Mouse (Mus musculus): ENCODE results near the gene Gm14226. TPM values are rescaled to one million over a fixed set of nuclear protein-coding genes. Genes with fewer than 3 reads are reported as not detected.
A peak's percentile ranks its signal among the peaks of the same experiment; 100 is the strongest.
"Not testable (repeated sequence)": the region's sequence is repeated elsewhere in the genome, so short reads cannot be mapped to it uniquely, and the experiment has no call there.

The Gm14226 gene
- 0.94 and 0.95 TPM in 2 replicates for polyA plus RNA-seq (2016; fragmentation: Nextera tagmentation; extraction: Ambion mirVana)

DNA sequence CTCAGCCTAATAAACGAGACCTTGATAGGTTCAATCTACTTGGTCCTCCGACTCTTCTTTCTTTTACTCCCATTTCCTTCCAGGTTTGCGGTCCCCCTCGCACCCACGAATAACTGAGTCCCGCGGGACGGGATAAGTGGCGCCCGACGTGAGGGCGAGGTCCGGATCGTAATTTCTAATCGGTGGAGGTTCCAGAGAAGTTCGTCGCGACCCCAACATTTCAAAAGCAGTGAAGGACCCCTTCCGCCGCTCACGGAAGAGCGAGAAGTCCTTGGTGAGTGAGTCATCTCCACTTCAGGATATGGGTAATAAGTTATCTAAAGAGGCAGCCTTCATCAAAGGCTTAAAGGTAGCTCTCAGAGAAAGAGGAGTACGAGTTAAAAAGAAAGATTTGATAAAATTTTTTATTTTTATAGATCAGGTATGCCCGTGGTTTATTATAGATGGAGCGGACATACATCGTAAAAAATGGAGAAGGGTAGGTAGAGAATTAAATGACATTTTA lies at the start of gene Gm14226:
TSS of gene Gm14226 (plus strand) at position 16 of the 505 bp plus-strand sequence.
- H3K9me3 ChIP-seq (replicated peaks); H3K36me3 ChIP-seq; H3K4me1 ChIP-seq (replicated peaks); ATAC-seq (ENCODE audit: insufficient number of reproducible peaks, low FRiP score): not testable (repeated sequence)
- Histone ChIP-seq H3K9ac (peak within 1 kb of the TSS; percentile 65), H3K27ac (ENCODE audit: poor library complexity, severe bottlenecking) (peak within 1 kb of the TSS; percentile 39), H3K4me3 (peak within 1 kb of the TSS; percentile 54), H3K27me3 (replicated peaks) (peaks cover 22% of the 10 kb centered on the region), H3K4me2 (peak within 1 kb of the TSS; percentile 96)
- WGBS: under 1% methylated on average over 24 of the region's 26 CpGs

DNA sequence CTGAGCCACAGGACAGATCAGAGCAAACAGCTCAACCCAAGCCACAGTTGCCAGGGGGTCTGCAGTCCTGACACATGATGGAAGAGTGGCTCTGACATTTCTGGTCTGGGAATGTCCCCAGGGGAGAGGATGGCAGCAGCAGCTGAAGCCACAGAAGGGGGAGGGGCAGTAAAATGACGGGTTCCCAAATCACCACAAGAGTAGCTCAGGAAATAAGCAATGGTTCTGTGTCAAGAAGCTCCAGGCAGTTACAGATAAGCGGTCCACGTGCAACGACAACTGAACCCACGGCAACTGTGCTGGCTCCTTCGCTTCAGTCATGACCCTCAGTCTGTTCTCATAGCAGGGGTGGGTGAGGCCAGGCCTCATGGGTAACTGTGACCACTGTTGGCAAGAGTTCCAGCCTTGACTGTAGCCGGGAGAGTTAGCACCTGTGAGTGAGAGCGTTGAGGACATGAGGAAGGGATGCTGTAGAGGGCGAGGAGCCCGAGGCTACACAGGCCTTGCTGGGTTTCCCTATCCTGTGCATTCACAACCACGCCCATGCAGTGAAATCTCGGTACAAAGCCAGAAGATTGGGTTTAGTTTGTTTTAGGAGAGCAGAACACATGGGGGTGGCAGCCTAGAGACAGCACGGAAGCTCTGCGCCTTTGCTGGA lies 48.2 kb upstream of the Gm14226 start:
- not testable (repeated sequence) for H3K9ac ChIP-seq; H3K36me3 ChIP-seq; ATAC-seq (ENCODE audit: insufficient number of reproducible peaks, low FRiP score); H3K27ac ChIP-seq (ENCODE audit: poor library complexity, severe bottlenecking); H3K4me2 ChIP-seq; H3K27me3 ChIP-seq (replicated peaks); H3K9me3 ChIP-seq (replicated peaks); H3K4me3 ChIP-seq
- 58% methylated on average over 14 of the region's 14 CpGs for WGBS
- peaks cover 26% of the 10 kb centered on the region for H3K4me1 ChIP-seq (replicated peaks)

DNA sequence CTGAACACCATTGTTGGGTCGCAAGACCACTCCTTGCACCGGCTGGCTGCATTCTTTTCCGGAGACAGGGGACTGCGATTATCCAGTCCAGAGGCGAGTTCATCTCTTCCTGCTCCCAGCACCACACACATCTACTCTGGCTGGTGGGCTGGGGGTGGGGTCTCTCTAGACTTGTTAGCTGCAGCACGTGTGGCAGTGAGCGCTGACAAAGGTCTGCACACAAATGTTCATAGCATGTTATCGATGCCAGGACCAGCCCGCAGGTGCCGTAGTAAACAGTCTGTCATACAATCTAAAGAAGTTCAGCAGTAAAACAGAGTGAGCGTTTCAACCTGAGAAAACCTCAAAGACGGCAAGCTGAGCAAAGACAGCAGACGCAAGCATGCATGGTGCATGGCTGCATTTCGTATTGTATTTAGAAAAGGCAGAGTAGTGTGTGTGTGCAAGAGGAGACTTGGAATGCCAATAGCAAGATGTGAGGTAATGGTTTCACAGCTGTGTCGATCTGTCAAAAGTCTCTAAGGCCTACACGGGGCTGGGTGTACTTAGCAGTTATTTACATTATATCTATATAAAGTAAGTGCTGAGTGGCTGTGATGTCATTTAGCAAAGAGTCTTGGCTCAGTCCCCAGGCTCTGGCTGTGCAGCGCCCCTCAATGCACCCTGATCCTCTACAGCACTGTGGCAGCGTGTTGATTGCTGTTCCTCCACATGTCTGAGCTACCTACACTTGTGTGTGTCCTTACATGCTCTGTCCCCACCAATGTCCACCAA lies 46.0 kb upstream of the Gm14226 start:
- 0 out of 2 replicates have a peak overlapping the region, but pooled peaks have one; percentile 11 for H3K27ac ChIP-seq (ENCODE audit: poor library complexity, severe bottlenecking)
- H3K9ac ChIP-seq: no peak overlapping the region

DNA sequence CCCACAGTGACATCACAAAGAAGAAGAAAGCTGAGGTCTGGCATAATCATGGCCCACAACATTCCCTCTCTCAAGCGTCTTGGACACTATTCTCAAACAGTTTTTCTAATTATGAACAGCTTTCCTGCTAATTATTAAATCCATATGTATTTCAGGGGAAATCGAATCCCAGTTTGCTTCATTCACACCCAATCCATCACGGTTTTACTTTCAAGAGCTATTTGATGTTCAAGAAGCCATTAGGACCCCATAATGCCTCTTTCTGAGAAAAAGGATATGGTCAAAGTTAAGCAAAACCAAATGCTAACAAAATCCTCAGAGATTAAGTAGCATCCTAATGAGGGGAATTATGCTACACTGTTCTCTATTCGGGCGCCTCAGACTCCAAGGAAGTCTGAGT lies 45.1 kb upstream of the Gm14226 start:
- Histone ChIP-seq H3K9me3 (replicated peaks) (no peaks in the 10 kb centered on the region), H3K27me3 (replicated peaks) (peaks cover 8% of the 10 kb centered on the region; the same call in 1 of the 2 replicates), H3K4me2 (no peak overlapping the region), H3K27ac (ENCODE audit: poor library complexity, severe bottlenecking) (no peak overlapping the region), H3K4me1 (replicated peaks) (peaks cover 26% of the 10 kb centered on the region), H3K36me3 (no peaks in the 10 kb centered on the region), H3K9ac (no peak overlapping the region), H3K4me3 (no peak overlapping the region)
- ATAC-seq (ENCODE audit: insufficient number of reproducible peaks, low FRiP score): no peak
- WGBS: 80% methylated on average over 5 of the region's 5 CpGs

More for the DNA sequence above, 46.0 kb upstream of the Gm14226 start:
- no peaks in the 10 kb centered on the region for H3K36me3 ChIP-seq
- peaks cover 8% of the 10 kb centered on the region; the same call in 1 of the 2 replicates for H3K27me3 ChIP-seq (replicated peaks)
- ATAC-seq (ENCODE audit: insufficient number of reproducible peaks, low FRiP score): peak; percentile 53
- peaks cover 26% of the 10 kb centered on the region for H3K4me1 ChIP-seq (replicated peaks)
- H3K4me3 ChIP-seq: no peak overlapping the region
- 41% methylated on average over 18 of the region's 18 CpGs for WGBS
- H3K4me2 ChIP-seq: peak overlapping the region; percentile 45
- no peaks in the 10 kb centered on the region for H3K9me3 ChIP-seq (replicated peaks)

DNA sequence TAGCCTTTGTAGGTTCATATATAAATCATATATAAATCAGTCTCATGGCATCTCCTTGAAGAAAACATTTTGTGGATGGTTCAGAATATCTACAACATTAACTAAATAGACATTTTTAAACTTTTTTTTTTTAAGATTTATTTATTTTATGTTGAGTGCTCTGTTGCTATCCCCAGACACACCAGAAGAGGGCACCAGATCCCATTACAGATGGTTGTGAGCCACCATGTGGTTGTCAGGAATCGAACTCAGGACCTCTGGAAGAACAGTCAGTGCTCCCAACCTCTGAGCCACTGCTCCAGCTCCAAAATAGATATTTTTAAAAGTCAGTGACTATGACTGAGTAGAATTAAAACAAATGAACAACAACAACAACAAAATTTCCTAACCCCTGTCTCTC lies 31.5 kb upstream of the Gm14226 start:
- no peaks in the 10 kb centered on the region for H3K4me1 ChIP-seq (replicated peaks)
- no peaks in the 10 kb centered on the region for H3K9me3 ChIP-seq (replicated peaks)
- H3K4me3 ChIP-seq: no peak overlapping the region
- H3K27me3 ChIP-seq (replicated peaks): no peaks in the 10 kb centered on the region
- H3K9ac ChIP-seq: no peak overlapping the region
- H3K4me2 ChIP-seq: no peak overlapping the region
- no peak overlapping the region for H3K27ac ChIP-seq (ENCODE audit: poor library complexity, severe bottlenecking)
- WGBS: 61% methylated on average over 1 of the region's 1 CpGs
- ATAC-seq (ENCODE audit: insufficient number of reproducible peaks, low FRiP score): no peak
- H3K36me3 ChIP-seq: no peaks in the 10 kb centered on the region

DNA sequence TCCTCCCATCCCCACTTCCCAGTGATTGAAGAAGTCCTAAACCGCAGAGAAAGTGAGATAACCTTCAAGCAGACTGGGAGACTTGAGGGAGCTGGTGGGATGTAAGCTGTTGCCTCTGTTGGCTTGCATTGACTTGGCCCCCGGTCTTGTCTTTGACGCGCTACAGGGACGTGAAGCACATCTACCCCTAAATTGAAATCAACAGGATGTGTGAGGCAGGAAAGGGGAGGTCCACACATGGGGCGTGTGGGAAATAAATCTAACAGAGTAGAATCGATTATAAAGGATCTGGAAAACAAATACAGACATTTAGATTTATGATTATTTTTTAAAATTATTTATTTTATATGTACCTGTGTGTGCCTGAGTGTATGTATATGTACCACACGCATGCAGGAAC lies 26.7 kb upstream of the Gm14226 start:
- no peak overlapping the region for H3K4me3 ChIP-seq
- H3K36me3 ChIP-seq: no peaks in the 10 kb centered on the region
- ATAC-seq (ENCODE audit: insufficient number of reproducible peaks, low FRiP score): no peak
- H3K9me3 ChIP-seq (replicated peaks): no peaks in the 10 kb centered on the region
- H3K27me3 ChIP-seq (replicated peaks): no peaks in the 10 kb centered on the region
- H3K27ac ChIP-seq (ENCODE audit: poor library complexity, severe bottlenecking): no peak overlapping the region
- no peaks in the 10 kb centered on the region for H3K4me1 ChIP-seq (replicated peaks)
- 61% methylated on average over 8 of the region's 8 CpGs for WGBS
- no peak overlapping the region for H3K4me2 ChIP-seq
- no peak overlapping the region for H3K9ac ChIP-seq

DNA sequence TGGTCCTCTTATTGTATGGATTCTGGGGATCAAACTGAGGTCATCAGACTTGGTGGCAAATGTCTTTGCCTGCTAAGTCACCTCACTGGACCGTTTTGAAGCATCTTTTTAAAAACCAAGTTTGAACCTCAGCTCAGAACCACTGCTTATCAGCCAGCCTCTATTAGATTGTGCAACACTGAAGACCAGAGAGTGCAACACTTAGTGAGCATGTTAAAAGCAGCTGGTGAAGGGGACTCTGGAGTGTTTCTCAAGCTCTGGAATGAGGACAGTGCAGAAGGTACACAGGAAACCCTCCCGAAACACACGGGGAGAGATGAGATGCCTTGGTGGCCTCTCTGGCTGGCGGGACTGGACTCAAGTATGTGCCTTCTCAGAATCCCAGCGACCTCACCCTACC lies 26.0 kb upstream of the Gm14226 start:
- Histone ChIP-seq H3K4me3 (no peak overlapping the region), H3K27me3 (replicated peaks) (no peaks in the 10 kb centered on the region), H3K4me1 (replicated peaks) (no peaks in the 10 kb centered on the region), H3K4me2 (no peak overlapping the region), H3K9ac (no peak overlapping the region), H3K27ac (ENCODE audit: poor library complexity, severe bottlenecking) (no peak overlapping the region), H3K36me3 (no peaks in the 10 kb centered on the region), H3K9me3 (replicated peaks) (no peaks in the 10 kb centered on the region)
- WGBS: 68% methylated on average over 5 of the region's 5 CpGs
- ATAC-seq (ENCODE audit: insufficient number of reproducible peaks, low FRiP score): no peak

DNA sequence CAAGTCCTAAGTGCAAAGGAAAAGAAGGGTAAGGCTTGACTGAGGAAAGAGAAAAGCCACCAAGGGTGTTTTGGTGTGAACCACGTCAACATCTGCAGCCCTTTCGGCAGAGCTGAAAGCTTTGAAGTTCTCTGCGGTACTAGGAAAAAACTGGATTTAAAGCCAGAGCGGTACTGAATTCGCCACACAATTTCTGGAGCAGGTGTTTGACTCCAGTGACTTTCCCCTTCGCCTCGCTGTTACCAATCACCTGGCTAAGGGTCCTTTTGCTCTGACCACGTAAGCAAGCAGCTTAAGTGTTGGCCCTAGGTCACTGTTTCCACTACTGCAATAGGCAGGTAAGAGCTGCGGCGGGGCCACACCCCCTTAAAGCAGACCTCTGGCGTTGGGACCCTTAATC lies 12.6 kb upstream of the Gm14226 start:
- no peak for ATAC-seq (ENCODE audit: insufficient number of reproducible peaks, low FRiP score)
- WGBS: 88% methylated on average over 11 of the region's 11 CpGs
- no peaks in the 10 kb centered on the region for H3K27me3 ChIP-seq (replicated peaks)
- H3K27ac ChIP-seq (ENCODE audit: poor library complexity, severe bottlenecking): no peak overlapping the region
- H3K9me3 ChIP-seq (replicated peaks): peaks cover 4% of the 10 kb centered on the region
- no peak overlapping the region for H3K4me2 ChIP-seq
- H3K36me3 ChIP-seq: no peaks in the 10 kb centered on the region
- no peak overlapping the region for H3K4me3 ChIP-seq
- H3K9ac ChIP-seq: no peak overlapping the region
- H3K4me1 ChIP-seq (replicated peaks): no peaks in the 10 kb centered on the region

DNA sequence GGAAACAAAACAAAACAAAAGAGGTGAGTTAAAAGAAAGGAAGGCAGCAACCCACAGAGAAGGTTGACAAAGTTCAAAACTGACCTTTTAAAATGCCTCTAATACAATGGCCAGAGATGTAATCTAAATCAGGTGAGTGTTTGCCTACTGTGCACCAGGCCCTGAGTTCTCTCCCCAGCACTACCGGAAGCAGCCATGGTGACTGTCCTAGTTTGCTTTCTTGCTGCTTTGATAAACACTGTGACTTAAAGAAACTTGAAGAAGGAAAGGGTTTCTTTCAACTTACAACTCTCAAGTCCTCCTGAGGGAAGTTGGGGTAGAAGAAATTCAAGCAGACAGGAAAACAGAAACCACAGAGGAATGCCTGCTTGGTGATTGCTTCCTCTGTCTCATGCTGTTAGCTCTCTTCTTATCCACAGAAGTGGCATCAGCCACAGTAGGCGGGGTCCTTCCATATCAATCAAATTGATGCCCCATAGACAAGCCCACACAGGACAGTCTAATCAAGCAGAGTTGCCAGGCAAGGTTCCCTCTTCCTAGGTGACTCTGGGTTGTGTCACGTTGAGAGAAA lies 6.9 kb upstream of the Gm14226 start:
- Histone ChIP-seq H3K36me3 (no peaks in the 10 kb centered on the region), H3K4me3 (no peak overlapping the region), H3K4me1 (replicated peaks) (no peaks in the 10 kb centered on the region), H3K4me2 (no peak overlapping the region), H3K27ac (ENCODE audit: poor library complexity, severe bottlenecking) (no peak overlapping the region), H3K9ac (no peak overlapping the region), H3K27me3 (replicated peaks) (peaks cover 6% of the 10 kb centered on the region; the same call in 1 of the 2 replicates), H3K9me3 (replicated peaks) (peaks cover under 1% of the 10 kb centered on the region)
- no peak for ATAC-seq (ENCODE audit: insufficient number of reproducible peaks, low FRiP score)
- 36% methylated on average over 3 of the region's 3 CpGs for WGBS

DNA sequence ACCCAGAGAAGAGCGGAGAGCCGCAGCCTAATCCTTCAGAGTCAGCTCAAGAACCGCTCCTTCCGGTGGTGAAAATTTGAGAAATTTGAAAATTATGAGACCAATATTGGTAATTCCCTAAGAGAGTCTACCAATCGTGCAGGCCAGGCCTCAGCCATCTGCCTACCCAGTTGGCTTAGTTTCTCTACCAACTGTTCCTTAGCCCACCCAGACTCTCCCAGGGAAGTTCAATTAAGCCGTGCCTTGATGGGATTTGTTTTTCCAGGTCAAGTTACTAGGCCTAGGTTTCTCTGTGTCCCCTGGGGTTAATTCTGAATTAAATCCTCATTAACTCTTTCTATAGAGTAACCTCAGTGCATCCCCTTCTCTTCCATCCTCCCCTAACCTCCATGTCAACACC lies 5.1 kb upstream of the Gm14226 start:
- H3K4me3 ChIP-seq: no peak overlapping the region
- peaks cover 6% of the 10 kb centered on the region; the same call in 1 of the 2 replicates for H3K27me3 ChIP-seq (replicated peaks)
- no peak overlapping the region for H3K9ac ChIP-seq
- H3K9me3 ChIP-seq (replicated peaks): no peaks in the 10 kb centered on the region
- 78% methylated on average over 6 of the region's 6 CpGs for WGBS
- no peak overlapping the region for H3K4me2 ChIP-seq
- H3K4me1 ChIP-seq (replicated peaks): no peaks in the 10 kb centered on the region
- ATAC-seq (ENCODE audit: insufficient number of reproducible peaks, low FRiP score): no peak
- H3K36me3 ChIP-seq: no peaks in the 10 kb centered on the region
- H3K27ac ChIP-seq (ENCODE audit: poor library complexity, severe bottlenecking): no peak overlapping the region

DNA sequence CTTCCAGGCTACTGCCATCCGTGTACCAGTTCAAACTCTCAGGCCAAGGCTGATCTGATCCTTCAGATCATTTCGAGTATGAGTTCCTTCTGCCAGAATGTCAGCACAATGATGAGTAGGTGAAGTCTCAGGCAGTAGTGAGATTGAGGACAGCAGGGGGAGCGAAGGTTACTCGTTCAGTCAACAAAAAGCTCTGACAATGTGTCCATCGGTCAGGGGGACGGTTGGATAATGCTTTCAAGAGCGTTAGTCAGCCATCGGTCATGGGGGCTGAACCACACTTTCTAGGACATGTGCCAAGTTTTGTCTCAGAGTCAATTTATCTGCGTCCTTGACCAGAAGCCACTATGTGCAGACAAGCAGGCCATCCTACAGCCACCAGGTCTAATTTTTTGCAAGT lies 1.3 kb upstream of the Gm14226 start:
- not testable (repeated sequence) for H3K4me3 ChIP-seq; H3K27ac ChIP-seq (ENCODE audit: poor library complexity, severe bottlenecking); H3K4me2 ChIP-seq; H3K36me3 ChIP-seq; H3K9ac ChIP-seq; ATAC-seq (ENCODE audit: insufficient number of reproducible peaks, low FRiP score); H3K4me1 ChIP-seq (replicated peaks); H3K9me3 ChIP-seq (replicated peaks)
- WGBS: 18% methylated on average over 8 of the region's 9 CpGs
- peaks cover 13% of the 10 kb centered on the region for H3K27me3 ChIP-seq (replicated peaks)
